Mouse (Mus musculus): Measurements from ENCODE around the gene Fgfr2. TPM values are rescaled to one million over a fixed set of nuclear protein-coding genes. Genes with fewer than 3 reads are reported as not detected.

Gene Fgfr2
- polyA plus RNA-seq, 1 experiment from 2014 or later, result 11.4 TPM

DNA sequence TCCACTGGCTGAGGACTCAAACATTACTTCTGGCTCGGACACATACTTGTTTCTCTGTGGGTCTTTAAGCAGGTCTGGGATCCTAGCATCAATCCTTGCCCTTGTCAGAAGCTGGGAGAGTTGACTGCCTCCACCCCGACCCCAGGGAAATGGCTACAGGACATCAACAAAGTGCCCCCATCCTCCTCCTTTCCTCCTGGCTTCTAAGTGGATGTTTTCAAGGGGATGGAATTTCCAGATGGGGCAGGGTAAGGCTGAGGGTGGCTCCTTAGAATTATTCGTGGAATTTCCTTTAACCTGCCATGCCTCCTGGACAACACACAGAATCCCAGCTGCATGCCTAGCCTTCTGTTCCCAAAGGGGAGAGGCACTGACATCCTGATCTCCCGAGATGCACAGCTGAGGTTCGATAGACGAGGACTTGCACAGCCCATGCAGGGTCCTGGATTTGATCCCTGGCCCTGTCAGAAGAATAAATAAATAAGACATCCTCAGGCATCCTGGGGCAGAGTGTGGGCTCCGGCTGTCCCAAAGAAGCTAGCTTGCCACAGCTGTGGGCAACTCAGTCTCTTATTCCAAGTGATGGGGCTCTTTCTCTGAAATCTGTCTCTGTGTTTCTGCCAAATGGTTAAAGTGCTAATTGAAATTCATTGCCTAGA lies 925.2 kb downstream of the Fgfr2 start:
- Histone ChIP-seq H3K4me2 (ENCODE audit: low read depth, low read length) (no peak overlapping the region), H3K9me3 (replicated peaks; ENCODE audit: control insufficient read depth, low read length) (no peaks in the 10 kb centered on the region), H3K36me3 (ENCODE audit: control insufficient read depth, insufficient read depth) (no peaks in the 10 kb centered on the region), H3K9ac (ENCODE audit: low read depth, low read length) (no peak overlapping the region), H3K4me3 (ENCODE audit: low read depth, low read length) (no peak overlapping the region), H3K4me1 (ENCODE audit: control insufficient read depth, low read depth, low read length) (no peaks in the 10 kb centered on the region), H3K27me3 (ENCODE audit: control insufficient read depth, insufficient read depth, low read depth, low read length) (no peaks in the 10 kb centered on the region), H3K27ac (ENCODE audit: low read length) (no peak overlapping the region)
- WGBS (ENCODE audit: insufficient replicate concordance), result 28% methylated on average over 7 of the region's 7 CpGs
- no peak for ATAC-seq (ENCODE audit: low read depth)

DNA sequence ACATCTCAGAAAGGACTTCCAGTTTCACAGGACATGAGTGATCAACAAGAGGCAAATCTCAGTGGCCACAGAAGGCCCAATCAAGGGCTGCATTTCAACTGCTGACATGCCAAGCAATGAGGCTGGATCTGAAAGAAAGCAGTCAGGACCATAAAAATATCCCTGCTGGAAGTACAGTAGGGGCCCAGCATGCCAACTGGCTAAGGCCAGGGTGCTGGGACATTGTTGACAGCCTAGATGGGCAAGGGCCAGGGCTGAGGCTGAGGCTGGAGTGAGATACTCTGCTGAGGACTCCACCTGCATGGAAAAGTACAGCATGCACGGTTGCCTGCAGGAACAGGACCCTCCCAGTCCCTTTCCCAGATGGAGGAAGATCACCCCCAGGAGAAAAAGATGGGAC lies 926.6 kb downstream of the Fgfr2 start:
- WGBS (ENCODE audit: insufficient replicate concordance), result 47% methylated on average over 1 of the region's 1 CpGs
- H3K9ac ChIP-seq (ENCODE audit: low read depth, low read length), result no peak overlapping the region
- no peak overlapping the region for H3K4me3 ChIP-seq (ENCODE audit: low read depth, low read length)
- no peaks in the 10 kb centered on the region for H3K4me1 ChIP-seq (ENCODE audit: control insufficient read depth, low read depth, low read length)
- H3K36me3 ChIP-seq (ENCODE audit: control insufficient read depth, insufficient read depth), result no peaks in the 10 kb centered on the region
- no peak overlapping the region for H3K27ac ChIP-seq (ENCODE audit: low read length)
- H3K27me3 ChIP-seq (ENCODE audit: control insufficient read depth, insufficient read depth, low read depth, low read length), result no peaks in the 10 kb centered on the region
- no peak overlapping the region for H3K4me2 ChIP-seq (ENCODE audit: low read depth, low read length)
- H3K9me3 ChIP-seq (replicated peaks; ENCODE audit: control insufficient read depth, low read length), result no peaks in the 10 kb centered on the region
- ATAC-seq (ENCODE audit: low read depth), result no peak

DNA sequence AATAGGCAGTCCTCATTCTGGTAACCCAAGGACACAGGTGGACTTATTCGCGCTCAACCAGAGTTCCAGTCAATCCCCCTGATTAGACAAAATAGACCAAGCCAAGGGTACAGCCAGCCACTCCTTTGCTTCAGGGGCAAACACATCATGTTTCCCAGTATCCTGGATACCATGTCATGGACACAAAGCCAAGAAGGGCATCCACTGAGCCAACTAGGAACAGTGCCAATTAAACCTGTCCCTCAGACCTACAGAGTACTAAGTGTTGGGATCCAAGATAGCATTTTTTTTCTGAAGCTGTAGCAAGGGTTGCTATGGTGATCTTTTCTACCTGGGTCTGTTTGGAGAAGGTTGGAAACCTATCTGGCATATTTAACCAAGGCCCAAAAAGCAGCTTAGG lies 929.5 kb downstream of the Fgfr2 start:
- 73% methylated on average over 2 of the region's 2 CpGs for WGBS (ENCODE audit: insufficient replicate concordance)
- ATAC-seq (ENCODE audit: low read depth), result no peak
- no peaks in the 10 kb centered on the region for H3K4me1 ChIP-seq (ENCODE audit: control insufficient read depth, low read depth, low read length)
- no peak overlapping the region for H3K4me2 ChIP-seq (ENCODE audit: low read depth, low read length)
- H3K9ac ChIP-seq (ENCODE audit: low read depth, low read length), result no peak overlapping the region
- no peak overlapping the region for H3K4me3 ChIP-seq (ENCODE audit: low read depth, low read length)
- H3K27me3 ChIP-seq (ENCODE audit: control insufficient read depth, insufficient read depth, low read depth, low read length), result no peaks in the 10 kb centered on the region
- no peaks in the 10 kb centered on the region for H3K36me3 ChIP-seq (ENCODE audit: control insufficient read depth, insufficient read depth)
- H3K9me3 ChIP-seq (replicated peaks; ENCODE audit: control insufficient read depth, low read length), result no peaks in the 10 kb centered on the region
- no peak overlapping the region for H3K27ac ChIP-seq (ENCODE audit: low read length)

DNA sequence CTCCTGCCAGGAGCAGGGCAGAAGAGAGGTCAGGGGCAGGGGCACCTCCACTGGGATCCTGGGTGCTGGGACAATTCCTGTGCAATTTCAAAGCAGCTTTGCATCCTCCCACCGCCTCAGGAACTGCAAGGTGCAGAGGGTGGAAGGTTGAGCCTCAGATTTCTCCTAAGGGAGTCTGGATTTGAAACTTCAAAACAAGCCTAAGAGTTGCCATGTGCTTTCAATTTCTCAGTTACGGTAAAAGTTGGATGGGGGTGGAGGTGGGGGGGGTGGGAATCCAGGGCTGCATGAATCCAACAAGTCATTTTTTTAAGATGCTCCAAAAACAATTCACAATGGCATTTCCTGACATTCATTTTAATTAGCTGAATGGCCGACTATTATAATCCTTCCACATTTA lies 935.7 kb downstream of the Fgfr2 start:
- no peaks in the 10 kb centered on the region for H3K4me1 ChIP-seq (ENCODE audit: control insufficient read depth, low read depth, low read length)
- no peak overlapping the region for H3K4me3 ChIP-seq (ENCODE audit: low read depth, low read length)
- no peak for ATAC-seq (ENCODE audit: low read depth)
- 64% methylated on average over 3 of the region's 3 CpGs for WGBS (ENCODE audit: insufficient replicate concordance)
- H3K27ac ChIP-seq (ENCODE audit: low read length), result no peak overlapping the region
- no peak overlapping the region for H3K9ac ChIP-seq (ENCODE audit: low read depth, low read length)
- H3K9me3 ChIP-seq (replicated peaks; ENCODE audit: control insufficient read depth, low read length), result no peaks in the 10 kb centered on the region
- H3K36me3 ChIP-seq (ENCODE audit: control insufficient read depth, insufficient read depth), result no peaks in the 10 kb centered on the region
- no peaks in the 10 kb centered on the region for H3K27me3 ChIP-seq (ENCODE audit: control insufficient read depth, insufficient read depth, low read depth, low read length)
- no peak overlapping the region for H3K4me2 ChIP-seq (ENCODE audit: low read depth, low read length)

DNA sequence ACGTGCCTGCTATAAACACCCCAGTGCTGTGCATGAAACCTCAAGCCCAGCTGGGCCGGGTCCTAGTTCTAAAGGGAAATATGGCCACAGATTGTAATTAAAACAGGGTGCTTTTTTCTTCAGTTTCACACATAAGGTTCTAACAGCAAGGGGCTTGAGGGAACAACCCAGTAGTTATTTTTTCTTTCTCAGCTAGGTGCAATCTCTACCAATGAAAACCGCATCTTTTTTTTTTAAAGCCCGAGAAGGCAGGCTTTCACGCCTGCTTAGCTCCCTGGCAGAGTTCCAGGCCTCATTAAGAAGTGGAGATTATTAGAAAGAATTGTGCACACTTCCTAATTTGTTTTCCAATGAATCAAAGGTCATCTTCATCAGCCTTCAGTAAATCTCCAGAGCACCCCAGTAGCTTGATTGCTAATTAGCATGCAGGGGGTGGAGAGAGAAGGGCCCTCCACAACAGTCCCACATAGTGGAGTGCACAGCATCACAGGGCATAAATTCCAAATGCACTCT lies 939.2 kb downstream of the Fgfr2 start:
- no peak overlapping the region for H3K9ac ChIP-seq (ENCODE audit: low read depth, low read length)
- H3K27me3 ChIP-seq (ENCODE audit: control insufficient read depth, insufficient read depth, low read depth, low read length), result no peaks in the 10 kb centered on the region
- no peaks in the 10 kb centered on the region for H3K36me3 ChIP-seq (ENCODE audit: control insufficient read depth, insufficient read depth)
- no peak overlapping the region for H3K27ac ChIP-seq (ENCODE audit: low read length)
- no peak overlapping the region for H3K4me2 ChIP-seq (ENCODE audit: low read depth, low read length)
- no peaks in the 10 kb centered on the region for H3K9me3 ChIP-seq (replicated peaks; ENCODE audit: control insufficient read depth, low read length)
- no peak overlapping the region for H3K4me3 ChIP-seq (ENCODE audit: low read depth, low read length)
- no peak for ATAC-seq (ENCODE audit: low read depth)
- H3K4me1 ChIP-seq (ENCODE audit: control insufficient read depth, low read depth, low read length), result no peaks in the 10 kb centered on the region
- 59% methylated on average over 5 of the region's 5 CpGs for WGBS (ENCODE audit: insufficient replicate concordance)

DNA sequence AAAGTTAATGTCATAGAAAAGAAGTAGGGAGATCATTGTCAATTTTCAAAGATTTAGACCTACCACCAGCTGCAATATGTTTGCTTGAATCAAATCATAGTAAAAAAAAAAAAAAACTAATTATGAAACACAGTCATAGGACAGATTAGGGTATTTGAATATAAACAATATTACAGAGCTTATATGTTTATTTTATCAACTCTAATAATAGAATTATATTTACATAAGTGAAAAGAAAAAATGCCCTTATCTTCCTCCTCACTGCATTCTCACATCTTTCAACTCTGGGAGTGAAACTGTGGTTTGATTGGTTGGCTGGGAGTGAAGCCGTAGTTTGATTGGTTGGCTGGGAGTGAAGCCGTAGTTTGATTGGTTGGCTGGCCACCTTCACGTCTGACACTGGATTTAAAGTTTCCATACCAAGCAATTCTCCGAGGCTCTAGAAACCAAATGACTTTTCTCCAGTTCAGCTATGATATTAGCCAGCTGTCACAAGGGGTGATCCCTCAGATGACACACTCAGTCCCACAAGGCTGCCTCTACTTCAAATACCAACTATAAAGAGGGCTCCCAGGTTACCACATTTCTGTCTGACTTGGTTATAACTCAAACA lies 941.5 kb downstream of the Fgfr2 start:
- Histone ChIP-seq H3K36me3 (ENCODE audit: control insufficient read depth, insufficient read depth) (no peaks in the 10 kb centered on the region), H3K9me3 (replicated peaks; ENCODE audit: control insufficient read depth, low read length) (no peaks in the 10 kb centered on the region), H3K4me1 (ENCODE audit: control insufficient read depth, low read depth, low read length) (no peaks in the 10 kb centered on the region), H3K9ac (ENCODE audit: low read depth, low read length) (no peak overlapping the region), H3K27ac (ENCODE audit: low read length) (no peak overlapping the region), H3K27me3 (ENCODE audit: control insufficient read depth, insufficient read depth, low read depth, low read length) (no peaks in the 10 kb centered on the region), H3K4me2 (ENCODE audit: low read depth, low read length) (no peak overlapping the region), H3K4me3 (ENCODE audit: low read depth, low read length) (no peak overlapping the region)
- 64% methylated on average over 4 of the region's 4 CpGs for WGBS (ENCODE audit: insufficient replicate concordance)
- no peak for ATAC-seq (ENCODE audit: low read depth)

DNA sequence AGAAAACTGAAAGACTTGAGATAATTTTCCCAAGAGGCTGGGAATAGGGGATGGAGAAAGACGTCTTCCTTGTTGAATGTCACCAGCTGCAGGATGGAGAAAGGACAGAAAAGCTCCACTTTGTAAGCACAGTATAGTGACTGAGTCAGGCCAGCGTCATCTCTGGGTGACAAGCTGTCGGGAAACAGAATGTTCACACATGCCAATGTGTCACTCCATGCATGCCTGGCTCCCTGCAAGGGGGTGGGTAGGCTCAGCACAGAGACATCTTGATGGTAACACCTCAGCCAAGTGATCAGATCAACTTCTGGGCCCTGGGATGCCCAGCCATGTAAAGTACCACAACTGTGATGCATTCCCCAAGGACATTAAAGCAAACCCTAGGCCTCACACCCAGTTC lies 942.1 kb downstream of the Fgfr2 start:
- Histone ChIP-seq H3K4me3 (ENCODE audit: low read depth, low read length) (no peak overlapping the region), H3K27ac (ENCODE audit: low read length) (no peak overlapping the region), H3K27me3 (ENCODE audit: control insufficient read depth, insufficient read depth, low read depth, low read length) (no peaks in the 10 kb centered on the region), H3K36me3 (ENCODE audit: control insufficient read depth, insufficient read depth) (no peaks in the 10 kb centered on the region), H3K9ac (ENCODE audit: low read depth, low read length) (no peak overlapping the region), H3K4me2 (ENCODE audit: low read depth, low read length) (no peak overlapping the region), H3K9me3 (replicated peaks; ENCODE audit: control insufficient read depth, low read length) (no peaks in the 10 kb centered on the region), H3K4me1 (ENCODE audit: control insufficient read depth, low read depth, low read length) (no peaks in the 10 kb centered on the region)
- WGBS (ENCODE audit: insufficient replicate concordance), result 51% methylated on average over 3 of the region's 3 CpGs
- no peak for ATAC-seq (ENCODE audit: low read depth)

DNA sequence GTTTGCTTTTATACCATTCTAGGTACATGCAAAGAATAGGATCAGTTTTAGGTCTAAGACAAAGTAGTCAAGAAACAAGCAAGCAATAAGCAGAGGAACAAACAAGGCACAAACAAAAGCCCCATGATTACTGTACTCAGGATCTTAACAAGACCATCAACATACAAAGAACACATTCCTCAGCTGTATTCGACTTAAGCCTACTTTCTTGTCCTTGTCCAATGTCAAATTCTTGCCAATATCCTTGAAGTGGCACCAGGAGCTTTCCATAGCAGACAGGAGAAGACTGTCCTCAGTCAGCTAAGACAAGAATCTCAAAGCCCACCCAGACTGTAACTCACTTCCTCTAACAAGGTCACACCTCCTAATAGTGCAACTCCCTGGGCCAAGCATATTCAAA lies 944.1 kb downstream of the Fgfr2 start:
- Histone ChIP-seq H3K4me1 (ENCODE audit: control insufficient read depth, low read depth, low read length) (no peaks in the 10 kb centered on the region), H3K27ac (ENCODE audit: low read length) (no peak overlapping the region)
- WGBS (ENCODE audit: insufficient replicate concordance), result 15% methylated on average over 1 of the region's 1 CpGs

DNA sequence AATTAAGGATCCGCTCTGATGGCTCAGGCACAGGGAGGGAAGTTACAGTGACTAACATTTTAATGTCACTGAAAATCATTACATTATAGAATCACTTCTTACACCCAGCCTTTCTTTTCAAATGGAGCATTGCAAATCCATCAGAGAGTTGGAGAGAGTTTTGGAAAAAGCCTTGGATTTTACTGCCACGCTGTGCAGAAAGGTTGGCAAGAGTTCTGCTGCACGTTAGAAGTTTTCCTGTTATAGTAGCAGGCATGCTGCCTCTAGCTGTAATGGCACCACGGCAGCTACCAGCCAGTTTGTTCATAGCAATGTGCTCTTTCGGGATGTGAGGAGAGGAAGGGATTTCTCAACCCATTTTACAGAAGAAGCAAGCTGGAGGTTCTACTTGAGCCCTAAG lies 948.4 kb downstream of the Fgfr2 start:
- Histone ChIP-seq H3K4me3 (ENCODE audit: low read depth, low read length) (no peak overlapping the region), H3K4me2 (ENCODE audit: low read depth, low read length) (no peak overlapping the region), H3K27ac (ENCODE audit: low read length) (no peak overlapping the region), H3K4me1 (ENCODE audit: control insufficient read depth, low read depth, low read length) (no peaks in the 10 kb centered on the region), H3K27me3 (ENCODE audit: control insufficient read depth, insufficient read depth, low read depth, low read length) (no peaks in the 10 kb centered on the region), H3K9me3 (replicated peaks; ENCODE audit: control insufficient read depth, low read length) (no peaks in the 10 kb centered on the region), H3K9ac (ENCODE audit: low read depth, low read length) (no peak overlapping the region), H3K36me3 (ENCODE audit: control insufficient read depth, insufficient read depth) (no peaks in the 10 kb centered on the region)
- WGBS (ENCODE audit: insufficient replicate concordance), result 59% methylated on average over 5 of the region's 5 CpGs
- no peak for ATAC-seq (ENCODE audit: low read depth)

More for the DNA sequence above, 944.1 kb downstream of the Fgfr2 start:
- no peaks in the 10 kb centered on the region for H3K9me3 ChIP-seq (replicated peaks; ENCODE audit: control insufficient read depth, low read length)
- H3K27me3 ChIP-seq (ENCODE audit: control insufficient read depth, insufficient read depth, low read depth, low read length), result no peaks in the 10 kb centered on the region
- ATAC-seq (ENCODE audit: low read depth), result no peak
- no peak overlapping the region for H3K4me3 ChIP-seq (ENCODE audit: low read depth, low read length)
- H3K9ac ChIP-seq (ENCODE audit: low read depth, low read length), result no peak overlapping the region
- no peaks in the 10 kb centered on the region for H3K36me3 ChIP-seq (ENCODE audit: control insufficient read depth, insufficient read depth)
- no peak overlapping the region for H3K4me2 ChIP-seq (ENCODE audit: low read depth, low read length)
